8 mouse cellular contexts compared by ENCODE assay signal in genomic region chr9:57467271-57467771, GRCm38 (mm10). TPM values are rescaled to one million over a fixed set of nuclear protein-coding genes. Genes with fewer than 3 reads are reported as not detected.
DNase-seq lines count a peak whose midpoint lies in the region; ATAC-seq and TF ChIP-seq lines count a peak whose summit lies in the region.

No protein-coding gene starts in this region.

- H3K4me2 ChIP-seq in neural tube, embryonic 13.5 days = peak overlapping the region; percentile 69

- 2% methylated on average over 18 of the region's 18 CpGs for WGBS in limb, embryonic 10.5 days
- WGBS in neural tube, embryonic 13.5 days = 1% methylated on average over 18 of the region's 18 CpGs

- peak overlapping the region; percentile 91 for H3K9ac ChIP-seq in neural tube, embryonic 13.5 days

- ATAC-seq in neural tube, embryonic 13.5 days (ENCODE audit: low read depth) = peak; percentile 79
- ATAC-seq in erythroid progenitor cell, adult 5-6 weeks (replicated peaks; ENCODE audit: low FRiP score, poor library complexity, severe bottlenecking) = no peak

- no peak for DNase-seq in testis, postnatal 14 days (ENCODE audit: low spot score)
- peak; percentile 75 for DNase-seq in cerebellum, adult 11-12 months
- peak; percentile 41 to 48 for DNase-seq in frontal cortex, postnatal 14 days (ENCODE audit: low spot score in 2 of 2)
- peak; percentile 34 to 46 for DNase-seq in kidney, adult 8-10 months
- DNase-seq in limb, embryonic 10.5 days (ENCODE audit: low spot score) = peak; percentile 42

- no peak overlapping the region for H3K27ac ChIP-seq in testis, adult 2 months (ENCODE audit: control insufficient read depth, insufficient read depth, low read depth, low read length)
- 0 out of 2 replicates have a peak overlapping the region, but pooled peaks have one; percentile 61 for H3K27ac ChIP-seq in limb, embryonic 10.5 days
- H3K27ac ChIP-seq in neural tube, embryonic 13.5 days (replicated peaks) = peak overlapping the region; percentile 92

- no peaks in the 10 kb centered on the region for H3K36me3 ChIP-seq in testis, adult 2 months (ENCODE audit: control insufficient read depth, insufficient read depth, low read length)
- H3K36me3 ChIP-seq in limb, embryonic 10.5 days = no peaks in the 10 kb centered on the region
- no peaks in the 10 kb centered on the region for H3K36me3 ChIP-seq in neural tube, embryonic 13.5 days

- peak overlapping the region; percentile 83 for H3K4me3 ChIP-seq in testis, adult 2 months (ENCODE audit: control insufficient read depth, low read depth, low read length)
- H3K4me3 ChIP-seq in limb, embryonic 10.5 days = peak overlapping the region; percentile 72
- peak overlapping the region; percentile 74 for H3K4me3 ChIP-seq in neural tube, embryonic 13.5 days

- H3K9me3 ChIP-seq in limb, embryonic 10.5 days (replicated peaks) = no peaks in the 10 kb centered on the region
- H3K9me3 ChIP-seq in neural tube, embryonic 13.5 days = no peaks in the 10 kb centered on the region

- no peak for TF ChIP-seq POLR2A in testis, adult 2 months (IDR thresholded peaks at IDR 0.05; ENCODE audit: control insufficient read depth, low read depth, low read length)

- no peak for TF ChIP-seq CTCF in testis, adult 2 months (IDR thresholded peaks at IDR 0.05; ENCODE audit: control insufficient read depth, insufficient read depth, insufficient replicate concordance, low read depth, low read length)

- no peaks in the 10 kb centered on the region for H3K27me3 ChIP-seq in testis, adult 2 months (ENCODE audit: control insufficient read depth, insufficient read depth, low read length)
- H3K27me3 ChIP-seq in limb, embryonic 10.5 days (ENCODE audit: low read depth, poor library complexity, severe bottlenecking) = peaks cover 14% of the 10 kb centered on the region
- H3K27me3 ChIP-seq in neural tube, embryonic 13.5 days = no peaks in the 10 kb centered on the region

- peaks cover 14% of the 10 kb centered on the region for H3K4me1 ChIP-seq in testis, adult 2 months (ENCODE audit: control insufficient read depth, insufficient read depth, low read length)
- H3K4me1 ChIP-seq in limb, embryonic 10.5 days = peaks cover 15% of the 10 kb centered on the region
- peaks cover 42% of the 10 kb centered on the region for H3K4me1 ChIP-seq in neural tube, embryonic 13.5 days (replicated peaks)

RNA-seq across cellular contexts. Expression of gene Scamp5, which starts 0.5 kb away (rescaled TPM):
- 5.7 and 6.2 TPM in 2 replicates for polyA plus RNA-seq in testis, adult 2 months (2012; rRNA removed)
- 4.3 and 4.5 TPM in 2 replicates for polyA plus RNA-seq in limb, embryonic 10.5 days (2016; fragmentation: Nextera tagmentation; extraction: Ambion mirVana)
- polyA plus RNA-seq in neural tube, embryonic 13.5 days (2015; fragmentation: Nextera tagmentation; extraction: Ambion mirVana) = 65.1 and 67.8 TPM in 2 replicates
- 0.84 TPM in 1 of 2 replicates, not detected in the other for total RNA-seq in erythroid progenitor cell, adult 5-6 weeks (2015; ENCODE audit: low replicate concordance)
- 1.2 TPM in 2 replicates for total RNA-seq in erythroid progenitor cell, adult 5-6 weeks (2017; ENCODE audit: low replicate concordance)

RNA-seq across cellular contexts. Expression of gene Ppcdc, which starts 27.4 kb away (rescaled TPM):
- 37.5 and 39.1 TPM in 2 replicates for polyA plus RNA-seq in testis, adult 2 months (2012; rRNA removed)
- polyA plus RNA-seq in limb, embryonic 10.5 days (2016; fragmentation: Nextera tagmentation; extraction: Ambion mirVana) = 22.4 and 28.5 TPM in 2 replicates
- polyA plus RNA-seq in neural tube, embryonic 13.5 days (2015; fragmentation: Nextera tagmentation; extraction: Ambion mirVana) = 22.8 and 23.6 TPM in 2 replicates
- 9.4 and 17.2 TPM in 2 replicates for total RNA-seq in erythroid progenitor cell, adult 5-6 weeks (2015; ENCODE audit: low replicate concordance)
- total RNA-seq in erythroid progenitor cell, adult 5-6 weeks (2017; ENCODE audit: low replicate concordance) = 5.0 and 6.1 TPM in 2 replicates

RNA-seq across cellular contexts. Expression of gene Rpp25, which starts 36.5 kb away (rescaled TPM):
- 0.20 and 0.55 TPM in 2 replicates for polyA plus RNA-seq in testis, adult 2 months (2012; rRNA removed)
- 0.55 and 1.2 TPM in 2 replicates for polyA plus RNA-seq in limb, embryonic 10.5 days (2016; fragmentation: Nextera tagmentation; extraction: Ambion mirVana)
- 21.0 and 21.9 TPM in 2 replicates for polyA plus RNA-seq in neural tube, embryonic 13.5 days (2015; fragmentation: Nextera tagmentation; extraction: Ambion mirVana)
- total RNA-seq in erythroid progenitor cell, adult 5-6 weeks (2015; ENCODE audit: low replicate concordance) = not detected in 2 replicates
- not detected in 2 replicates for total RNA-seq in erythroid progenitor cell, adult 5-6 weeks (2017; ENCODE audit: low replicate concordance)

RNA-seq across cellular contexts. Expression of gene Cox5a, which starts 53.8 kb away (rescaled TPM):
- 335 and 344 TPM in 2 replicates for polyA plus RNA-seq in testis, adult 2 months (2012; rRNA removed)
- 635 and 703 TPM in 2 replicates for polyA plus RNA-seq in limb, embryonic 10.5 days (2016; fragmentation: Nextera tagmentation; extraction: Ambion mirVana)
- 922 and 997 TPM in 2 replicates for polyA plus RNA-seq in neural tube, embryonic 13.5 days (2015; fragmentation: Nextera tagmentation; extraction: Ambion mirVana)
- total RNA-seq in erythroid progenitor cell, adult 5-6 weeks (2015; ENCODE audit: low replicate concordance) = 138 and 226 TPM in 2 replicates
- total RNA-seq in erythroid progenitor cell, adult 5-6 weeks (2017; ENCODE audit: low replicate concordance) = 34.4 and 38.2 TPM in 2 replicates

Comparison
In these comparisons a context has a peak if more than half of its experiments do, and no peak if none do; other contexts are left out.
1. RNA of gene Rpp25, which starts 36.5 kb away (polyA plus RNA-seq): 21.0 to 21.9 TPM in neural tube, embryonic 13.5 days; 0.55 to 1.2 TPM in limb, embryonic 10.5 days and 0.20 to 0.55 TPM in testis, adult 2 months; every median in the first group is over 10 times any median in the second.
2. Peak in every context shown above with its lines, with median percentiles within 50 percentile points of each other: H3K4me3 ChIP-seq.